Mouse (Mus musculus) midbrain, embryonic 16.5 days (tissue): Measurements from ENCODE around the gene Gm21973. TPM values are rescaled to one million over a fixed set of nuclear protein-coding genes. Genes with fewer than 3 reads are reported as not detected.
A peak's percentile ranks its signal among the peaks of the same experiment; 100 is the strongest.

ENCODE experiments used
- ATAC-seq: fragments of 200-750 bp; cut with Nextera tagmentation; 2 replicates; pipeline ENCODE4 v1.8.0; 2017; ENCODE audit warnings: moderate TSS enrichment
- H3K27ac ChIP-seq: fragments of 300-500 bp; sonication (generic); 2 replicates; pipeline ENCODE4 v1.5.1; 2014; ENCODE audit warnings: mild to moderate bottlenecking, low read length, mixed read lengths
- H3K27me3 ChIP-seq: fragments of 300-500 bp; sonication (generic); 2 replicates; pipeline ENCODE4 v1.6.1; 2014; ENCODE audit warnings: low read depth, low read length, mixed read lengths; ENCODE audit not compliant: control insufficient read depth, insufficient read depth
- H3K36me3 ChIP-seq: fragments of 300-500 bp; sonication (generic); 2 replicates; pipeline ENCODE4 v1.6.1; 2014; ENCODE audit warnings: mild to moderate bottlenecking, low read length, moderate library complexity, mixed read lengths; ENCODE audit not compliant: control insufficient read depth, insufficient read depth
- H3K4me1 ChIP-seq: fragments of 300-500 bp; sonication (generic); 2 replicates; pipeline ENCODE4 v1.6.1; 2014; ENCODE audit warnings: mild to moderate bottlenecking, low read length, mixed read lengths; ENCODE audit not compliant: control insufficient read depth, insufficient read depth
- H3K4me2 ChIP-seq: fragments of 300-500 bp; sonication (generic); 2 replicates; pipeline ENCODE4 v1.6.1; 2014; ENCODE audit warnings: mild to moderate bottlenecking, low read length, mixed read lengths
- H3K4me3 ChIP-seq: fragments of 300-500 bp; sonication (generic); 2 replicates; pipeline ENCODE4 v1.5.1; 2014; ENCODE audit warnings: low read depth, mild to moderate bottlenecking, low read length, moderate library complexity, mixed read lengths
- H3K9ac ChIP-seq: fragments of 300-500 bp; sonication (generic); 2 replicates; pipeline ENCODE4 v1.6.1; 2014; ENCODE audit warnings: low read depth, low read length, mixed read lengths
- H3K9me3 ChIP-seq: fragments of 300-500 bp; sonication (generic); replicated peaks from 2 replicates; pipeline ENCODE4 v1.6.1; 2014; ENCODE audit warnings: mild to moderate bottlenecking, low read length, mixed read lengths; ENCODE audit not compliant: control insufficient read depth, poor library complexity, severe bottlenecking
- WGBS: fragments of 180-500 bp; shearing (Covaris S2); extraction: QIAGEN DNeasy Blood & Tissue Kit; methylation state at CpG from one replicate; pipeline ENCODE4 v1.1.7; 2014; 5-methylcytosine and 5-hydroxymethylcytosine counted together
- polyA plus RNA-seq: library from polyadenylated mRNA; unstranded; fragments of >200 nt; fragmentation: Nextera tagmentation; extraction: Ambion mirVana; gene quantifications from 2 replicates; pipeline ENCODE4 v1.2.1, GENCODE M21; 2015

Gm21973 gene
- polyA plus RNA-seq, 1 experiment from 2014 or later = not detected

GRCm38 (mm10) chr15:10378338-10378959 lies 53.3 kb downstream of the Gm21973 start:
- Histone ChIP-seq H3K4me1 (no peaks in the 10 kb centered on the region), H3K9me3 (no peaks in the 10 kb centered on the region), H3K27ac (no peak overlapping the region), H3K9ac (no peak overlapping the region), H3K4me2 (no peak overlapping the region), H3K4me3 (no peak overlapping the region), H3K36me3 (no peaks in the 10 kb centered on the region), H3K27me3 (no peaks in the 10 kb centered on the region)
- ATAC-seq = no peak
- WGBS = 91% methylated on average over 4 of the region's 4 CpGs

DNA sequence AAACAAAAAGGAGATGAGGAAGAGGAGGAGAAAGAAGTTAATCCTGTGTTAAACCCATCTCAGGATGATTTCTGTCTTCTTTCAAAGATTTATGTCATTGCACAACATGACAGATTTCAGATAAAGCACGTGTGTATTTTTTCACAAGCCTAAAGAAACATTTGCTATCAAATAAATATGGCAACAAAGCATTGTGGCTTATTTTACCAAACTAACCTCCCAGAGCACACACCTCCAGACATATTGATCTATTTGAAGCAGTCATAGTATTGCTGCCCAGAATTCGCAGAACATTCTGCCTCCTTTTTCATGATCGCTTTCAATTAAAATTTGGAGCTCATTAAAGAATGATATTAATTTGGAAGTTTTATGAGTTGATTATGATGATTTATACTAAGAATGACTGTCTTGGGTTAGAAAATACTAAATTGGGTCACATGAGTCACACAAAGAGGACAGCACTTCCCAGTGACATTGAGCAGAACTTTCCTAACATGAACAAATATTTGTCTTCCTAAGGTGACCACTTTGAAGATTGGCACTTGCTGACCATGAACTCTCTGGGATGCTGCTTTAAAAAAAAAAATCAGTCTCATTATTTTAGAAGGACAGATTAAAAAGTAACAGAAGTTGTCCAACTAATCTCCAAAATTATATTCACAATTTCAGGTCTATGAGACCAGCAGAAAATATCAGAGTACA lies 54.7 kb downstream of the Gm21973 start:
- no peak for ATAC-seq
- WGBS = 95% methylated on average over 3 of the region's 3 CpGs

GRCm38 (mm10) chr15:10387263-10387662 lies 62.1 kb downstream of the Gm21973 start:
- H3K4me1 ChIP-seq = no peaks in the 10 kb centered on the region
- WGBS = 81% methylated on average over 2 of the region's 2 CpGs

More for the DNA sequence above, 54.7 kb downstream of the Gm21973 start:
- Histone ChIP-seq H3K4me3 (no peak overlapping the region), H3K27ac (no peak overlapping the region), H3K9ac (no peak overlapping the region), H3K4me1 (no peaks in the 10 kb centered on the region), H3K36me3 (no peaks in the 10 kb centered on the region), H3K27me3 (no peaks in the 10 kb centered on the region), H3K9me3 (no peaks in the 10 kb centered on the region), H3K4me2 (no peak overlapping the region)

DNA sequence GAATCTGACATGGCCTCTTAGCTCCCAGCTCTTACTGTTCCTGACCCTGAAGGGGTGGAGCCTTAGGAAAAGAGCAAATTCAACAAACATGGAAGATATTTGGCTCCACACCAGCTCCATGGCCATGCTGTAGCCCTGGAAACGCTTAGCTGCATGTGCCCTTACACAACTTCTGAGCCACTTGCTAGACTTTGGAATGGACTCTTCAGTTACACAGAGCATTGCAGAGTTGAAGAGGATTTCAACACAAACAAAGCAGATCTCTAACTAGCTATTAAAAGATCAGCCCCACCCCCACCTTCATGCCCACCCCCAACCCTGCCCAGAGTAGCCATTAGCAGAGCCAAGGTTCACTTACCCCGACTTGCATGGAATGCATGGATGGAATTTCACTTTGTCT lies 74.6 kb downstream of the Gm21973 start:
- no peak overlapping the region for H3K9ac ChIP-seq
- WGBS = 62% methylated on average over 2 of the region's 2 CpGs
- ATAC-seq = no peak

More at GRCm38 (mm10) chr15:10387263-10387662, 62.1 kb downstream of the Gm21973 start:
- H3K9ac ChIP-seq = no peak overlapping the region
- H3K27me3 ChIP-seq = no peaks in the 10 kb centered on the region
- no peak overlapping the region for H3K4me2 ChIP-seq
- no peaks in the 10 kb centered on the region for H3K36me3 ChIP-seq
- no peak overlapping the region for H3K4me3 ChIP-seq
- H3K9me3 ChIP-seq = no peaks in the 10 kb centered on the region
- no peak overlapping the region for H3K27ac ChIP-seq
- ATAC-seq = no peak

GRCm38 (mm10) chr15:10400415-10400814 lies 75.2 kb downstream of the Gm21973 start:
- Histone ChIP-seq H3K27ac (no peak overlapping the region), H3K4me3 (no peak overlapping the region), H3K27me3 (no peaks in the 10 kb centered on the region), H3K9me3 (no peaks in the 10 kb centered on the region), H3K9ac (no peak overlapping the region), H3K4me1 (no peaks in the 10 kb centered on the region), H3K4me2 (no peak overlapping the region), H3K36me3 (no peaks in the 10 kb centered on the region)
- WGBS = 48% methylated on average over 3 of the region's 3 CpGs
- ATAC-seq = no peak

More for the DNA sequence above, 74.6 kb downstream of the Gm21973 start:
- Histone ChIP-seq H3K4me1 (no peaks in the 10 kb centered on the region), H3K4me2 (no peak overlapping the region), H3K4me3 (no peak overlapping the region), H3K9me3 (no peaks in the 10 kb centered on the region), H3K27ac (no peak overlapping the region), H3K36me3 (no peaks in the 10 kb centered on the region), H3K27me3 (no peaks in the 10 kb centered on the region)

DNA sequence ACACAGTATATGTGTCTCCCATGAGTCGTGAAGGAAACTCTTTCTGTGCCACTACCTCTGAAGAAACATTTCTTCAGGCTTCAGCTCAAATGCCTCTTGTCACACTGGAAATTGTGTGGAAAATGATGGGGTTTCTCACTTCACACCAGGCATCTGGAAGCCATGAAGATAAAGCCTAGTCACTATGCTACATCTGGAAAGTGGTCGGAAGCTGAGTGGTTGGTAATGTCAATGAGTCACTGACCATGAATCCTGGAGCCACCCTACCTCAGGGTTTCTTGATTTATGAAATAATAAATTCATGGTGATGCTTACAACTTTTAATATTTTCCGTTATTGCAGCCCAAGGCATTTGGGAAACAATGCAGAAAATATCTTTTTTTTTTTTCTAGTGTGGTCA lies 84.7 kb downstream of the Gm21973 start:
- no peaks in the 10 kb centered on the region for H3K36me3 ChIP-seq
- no peak overlapping the region for H3K4me2 ChIP-seq
- no peak overlapping the region for H3K27ac ChIP-seq
- H3K4me1 ChIP-seq = no peaks in the 10 kb centered on the region
- H3K9me3 ChIP-seq = no peaks in the 10 kb centered on the region
- H3K27me3 ChIP-seq = no peaks in the 10 kb centered on the region
- no peak overlapping the region for H3K9ac ChIP-seq
- ATAC-seq = no peak
- no peak overlapping the region for H3K4me3 ChIP-seq
- 86% methylated on average over 3 of the region's 3 CpGs for WGBS

DNA sequence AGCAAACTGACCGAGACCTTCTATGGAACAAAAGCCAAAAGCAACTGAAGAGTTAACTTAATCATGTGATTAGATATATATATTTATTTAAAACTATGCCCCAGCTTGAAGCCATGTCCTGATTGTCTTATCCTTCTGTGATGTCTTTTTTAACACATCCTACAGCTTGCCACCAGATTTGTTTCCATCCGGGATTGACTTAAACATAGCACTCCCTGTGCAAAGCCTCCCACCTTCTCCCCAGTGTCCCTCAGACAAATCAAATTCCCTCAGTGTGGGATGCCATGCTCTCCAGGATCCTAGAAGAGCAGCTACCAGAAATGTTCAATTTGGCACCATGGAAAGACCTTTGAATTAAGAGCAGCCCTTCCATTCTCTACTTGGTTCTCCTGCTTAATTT lies 85.7 kb downstream of the Gm21973 start:
- no peak overlapping the region for H3K4me3 ChIP-seq
- no peaks in the 10 kb centered on the region for H3K4me1 ChIP-seq
- no peaks in the 10 kb centered on the region for H3K36me3 ChIP-seq
- no peaks in the 10 kb centered on the region for H3K27me3 ChIP-seq
- no peak overlapping the region for H3K9ac ChIP-seq
- no peaks in the 10 kb centered on the region for H3K9me3 ChIP-seq
- 85% methylated on average over 2 of the region's 2 CpGs for WGBS
- ATAC-seq = no peak
- no peak overlapping the region for H3K4me2 ChIP-seq
- no peak overlapping the region for H3K27ac ChIP-seq

GRCm38 (mm10) chr15:10413656-10414055 lies 88.5 kb downstream of the Gm21973 start:
- 93% methylated on average over 6 of the region's 6 CpGs for WGBS
- no peak for ATAC-seq
- no peak overlapping the region for H3K27ac ChIP-seq
- H3K9me3 ChIP-seq = no peaks in the 10 kb centered on the region
- H3K36me3 ChIP-seq = no peaks in the 10 kb centered on the region
- no peaks in the 10 kb centered on the region for H3K4me1 ChIP-seq
- H3K4me2 ChIP-seq = no peak overlapping the region
- H3K27me3 ChIP-seq = no peaks in the 10 kb centered on the region
- H3K4me3 ChIP-seq = no peak overlapping the region
- H3K9ac ChIP-seq = no peak overlapping the region

DNA sequence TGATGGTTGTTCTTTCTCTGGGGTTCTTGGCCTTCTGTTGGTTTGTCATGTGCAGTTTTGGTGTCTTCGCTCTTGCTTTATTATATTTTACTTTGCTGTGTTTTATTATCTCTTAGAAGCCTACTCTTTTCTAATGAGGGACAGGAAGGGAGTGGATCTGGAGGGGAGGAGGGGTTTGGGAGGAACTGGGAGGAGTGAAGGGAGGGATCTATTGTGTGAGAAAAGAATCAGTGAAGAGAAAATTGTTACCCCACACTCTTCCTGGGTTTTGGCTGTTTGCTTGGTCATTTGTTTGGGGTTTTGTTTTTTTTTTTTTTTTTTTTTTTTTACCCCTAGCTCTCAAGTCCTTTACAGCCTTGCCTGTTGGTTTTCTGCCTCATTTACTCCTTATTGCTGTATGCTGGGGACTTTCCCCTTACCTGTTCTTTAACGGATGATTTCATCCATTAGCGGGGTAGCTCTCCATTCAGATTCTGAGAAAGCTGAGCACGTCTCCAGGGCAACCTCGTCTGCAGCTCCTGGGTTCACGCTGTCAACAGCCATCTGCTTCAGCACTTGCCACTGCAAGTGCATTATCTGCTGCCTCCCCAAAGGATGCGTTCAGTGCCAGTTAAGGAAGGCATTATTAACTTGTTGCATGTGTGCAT lies 96.1 kb downstream of the Gm21973 start:
- 15% methylated on average over 7 of the region's 7 CpGs for WGBS
- no peak overlapping the region for H3K27ac ChIP-seq

More for the DNA sequence above, 96.1 kb downstream of the Gm21973 start:
- Histone ChIP-seq H3K4me3 (no peak overlapping the region), H3K27me3 (no peaks in the 10 kb centered on the region), H3K4me1 (no peaks in the 10 kb centered on the region; the same call in 1 of the 2 replicates), H3K36me3 (no peaks in the 10 kb centered on the region), H3K9me3 (no peaks in the 10 kb centered on the region), H3K4me2 (no peak overlapping the region), H3K9ac (no peak overlapping the region)
- ATAC-seq = peak; percentile 68; the same call in 1 of the 2 replicates
